In the genomic region with DNA sequence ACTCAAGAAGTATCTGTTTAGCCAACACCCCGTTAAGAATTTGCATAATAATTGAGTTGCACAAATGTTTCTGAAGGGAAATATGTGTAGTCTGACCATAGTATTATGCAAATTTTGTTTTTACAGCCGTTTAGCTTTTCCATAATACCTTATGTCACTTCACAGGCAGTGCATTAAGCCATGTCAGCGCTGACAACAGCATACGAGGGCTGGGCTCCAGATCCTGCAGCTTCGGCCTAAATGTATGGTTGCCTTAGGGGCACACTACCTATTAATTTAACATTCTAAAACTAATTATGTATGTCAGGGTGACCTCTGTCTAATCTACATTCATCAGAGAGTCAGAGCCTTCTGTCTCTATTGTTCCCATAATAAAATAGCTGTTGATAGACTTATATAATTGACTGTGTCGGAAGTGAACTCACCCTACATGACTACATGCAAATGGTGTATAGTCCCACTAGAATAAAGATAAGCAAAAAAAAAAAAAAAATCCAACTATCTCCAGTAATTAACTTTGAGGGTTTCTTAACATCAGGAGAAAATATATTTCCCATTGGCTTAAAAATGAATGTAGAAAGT, we compare ENCODE assay signal across 23 mouse cellular contexts.
DNase-seq lines count a peak whose midpoint lies in the region; ATAC-seq and TF ChIP-seq lines count a peak whose summit lies in the region.
"Had no signal": no experiment of that assay in that cellular context is flagged by ENCODE, and none has a peak within 500 bp of the region (broad histone marks: within the 10 kb centered on the region; RNA-seq: fewer than 3 reads in every experiment).

No protein-coding gene starts in this region.

- WGBS in forebrain, embryonic 12.5 days = 41% methylated on average over 6 of the region's 6 CpGs
- 24% methylated on average over 6 of the region's 6 CpGs for WGBS in forebrain, postnatal 0 days
- 67% methylated on average over 6 of the region's 6 CpGs for WGBS in neural tube, embryonic 11.5 days
- 29% methylated on average over 6 of the region's 6 CpGs for WGBS in hindbrain, embryonic 14.5 days

- no peaks in the 10 kb centered on the region for H3K9me3 ChIP-seq in forebrain, embryonic 12.5 days
- no peaks in the 10 kb centered on the region for H3K9me3 ChIP-seq in forebrain, postnatal 0 days (ENCODE audit: low read length)
- no peaks in the 10 kb centered on the region for H3K9me3 ChIP-seq in neural tube, embryonic 11.5 days (ENCODE audit: control insufficient read depth, low read length)
- H3K9me3 ChIP-seq in hindbrain, embryonic 14.5 days (ENCODE audit: control insufficient read depth, low read length) = 0 out of 2 replicates have a peak, but pooled peaks cover 5% of the 10 kb centered on the region
- H3K9me3 ChIP-seq: embryonic facial prominence, embryonic 13.5 days; heart, embryonic 10.5 days; intestine, embryonic 15.5 days; limb, embryonic 12.5 days had no signal

- peak; percentile 79 for ATAC-seq in forebrain, embryonic 12.5 days (ENCODE audit: low FRiP score)
- no peak for ATAC-seq in forebrain, postnatal 0 days
- peak; percentile 64; the same call in 1 of the 2 replicates for ATAC-seq in neural tube, embryonic 11.5 days (ENCODE audit: insufficient read depth, low FRiP score, low TSS enrichment)
- ATAC-seq in hindbrain, embryonic 14.5 days (ENCODE audit: low FRiP score) = peak; percentile 73; the same call in 1 of the 2 replicates
- no peak for ATAC-seq in frontal cortex, adult (ENCODE audit: low TSS enrichment)
- ATAC-seq: intestine, embryonic 15.5 days; liver, postnatal 0 days; lung, postnatal 0 days had no signal

- H3K27ac ChIP-seq in forebrain, embryonic 12.5 days = no peak overlapping the region
- no peak overlapping the region for H3K27ac ChIP-seq in forebrain, postnatal 0 days (ENCODE audit: low read depth, low read length)
- no peak overlapping the region for H3K27ac ChIP-seq in neural tube, embryonic 11.5 days (ENCODE audit: low read depth, low read length)
- H3K27ac ChIP-seq in hindbrain, embryonic 14.5 days = no peak overlapping the region
- H3K27ac ChIP-seq: embryonic facial prominence, embryonic 13.5 days; heart, embryonic 10.5 days; intestine, embryonic 15.5 days; limb, embryonic 12.5 days; macrophage had no signal

- no peak overlapping the region for H3K4me2 ChIP-seq in forebrain, embryonic 12.5 days
- H3K4me2 ChIP-seq in forebrain, postnatal 0 days (ENCODE audit: low read depth) = no peak overlapping the region
- H3K4me2 ChIP-seq in neural tube, embryonic 11.5 days (ENCODE audit: low read depth) = no peak overlapping the region
- no peak overlapping the region for H3K4me2 ChIP-seq in hindbrain, embryonic 14.5 days (replicated peaks)
- H3K4me2 ChIP-seq: embryonic facial prominence, embryonic 13.5 days; intestine, embryonic 15.5 days; limb, embryonic 12.5 days; liver, embryonic 11.5 days had no signal

- H3K4me1 ChIP-seq in forebrain, embryonic 12.5 days = no peaks in the 10 kb centered on the region
- no peaks in the 10 kb centered on the region for H3K4me1 ChIP-seq in forebrain, postnatal 0 days (ENCODE audit: insufficient read depth)
- H3K4me1 ChIP-seq in neural tube, embryonic 11.5 days (ENCODE audit: control insufficient read depth, insufficient read depth, low read length) = no peaks in the 10 kb centered on the region
- H3K4me1 ChIP-seq in hindbrain, embryonic 14.5 days (replicated peaks; ENCODE audit: control insufficient read depth, insufficient read depth, low read length) = no peaks in the 10 kb centered on the region
- H3K4me1 ChIP-seq: embryonic facial prominence, embryonic 13.5 days; heart, embryonic 10.5 days; intestine, embryonic 15.5 days had no signal

- TF ChIP-seq CTCF in forebrain, postnatal 0 days (IDR thresholded peaks at IDR 0.05; ENCODE audit: low read depth) = no peak

- DNase-seq in forebrain, postnatal 0 days = no peak
- no peak for DNase-seq in neural tube, embryonic 11.5 days (ENCODE audit: low spot score)
- no peak for DNase-seq in neural tube, embryonic 10.5 days (ENCODE audit: extremely low spot score, low spot score)
- peak; percentile 27 for DNase-seq in hindbrain, embryonic 14.5 days (ENCODE audit: low spot score)
- peak; percentile 23 for DNase-seq in retina, embryonic 14.5 days (ENCODE audit: low spot score)
- DNase-seq in gastrocnemius, adult 18-20 months (ENCODE audit: low spot score) = no peak
- DNase-seq: adrenal gland, postnatal 25 days; cerebellum, postnatal 10 days; gastrocnemius, postnatal 10 days; kidney, adult 8-10 months; kidney, postnatal 10 days; liver, postnatal 0 days; thymus, adult 18-20 months had no signal

- no peak overlapping the region for H3K4me3 ChIP-seq in forebrain, embryonic 12.5 days (replicated peaks)
- H3K4me3 ChIP-seq in forebrain, postnatal 0 days (ENCODE audit: low read depth, low read length) = no peak overlapping the region
- no peak overlapping the region for H3K4me3 ChIP-seq in neural tube, embryonic 11.5 days (ENCODE audit: low read depth, low read length)
- H3K4me3 ChIP-seq in hindbrain, embryonic 14.5 days (replicated peaks; ENCODE audit: low read length) = no peak overlapping the region
- H3K4me3 ChIP-seq: embryonic facial prominence, embryonic 13.5 days; erythroblast, embryonic 14.5 days; heart, embryonic 10.5 days; intestine, embryonic 15.5 days; limb, embryonic 12.5 days had no signal

- H3K9ac ChIP-seq in forebrain, embryonic 12.5 days = no peak overlapping the region
- no peak overlapping the region for H3K9ac ChIP-seq in forebrain, postnatal 0 days
- H3K9ac ChIP-seq in neural tube, embryonic 11.5 days (ENCODE audit: low read length) = no peak overlapping the region
- no peak overlapping the region for H3K9ac ChIP-seq in hindbrain, embryonic 14.5 days
- H3K9ac ChIP-seq: embryonic facial prominence, embryonic 13.5 days; intestine, embryonic 15.5 days; limb, embryonic 12.5 days; liver, postnatal 0 days had no signal

- no peaks in the 10 kb centered on the region for H3K36me3 ChIP-seq in forebrain, embryonic 12.5 days (replicated peaks)
- H3K36me3 ChIP-seq in forebrain, postnatal 0 days (ENCODE audit: insufficient read depth) = no peaks in the 10 kb centered on the region
- no peaks in the 10 kb centered on the region for H3K36me3 ChIP-seq in neural tube, embryonic 11.5 days (ENCODE audit: control insufficient read depth, insufficient read depth, low read length)
- no peaks in the 10 kb centered on the region for H3K36me3 ChIP-seq in hindbrain, embryonic 14.5 days (replicated peaks; ENCODE audit: control insufficient read depth, insufficient read depth)
- H3K36me3 ChIP-seq: embryonic facial prominence, embryonic 13.5 days; heart, embryonic 10.5 days; intestine, embryonic 15.5 days; limb, embryonic 12.5 days had no signal

- no peaks in the 10 kb centered on the region for H3K27me3 ChIP-seq in forebrain, embryonic 12.5 days
- H3K27me3 ChIP-seq in forebrain, postnatal 0 days (ENCODE audit: insufficient read depth, low read length) = no peaks in the 10 kb centered on the region
- H3K27me3 ChIP-seq in neural tube, embryonic 11.5 days (ENCODE audit: control insufficient read depth, insufficient read depth, low read length) = no peaks in the 10 kb centered on the region
- H3K27me3 ChIP-seq in hindbrain, embryonic 14.5 days (ENCODE audit: control insufficient read depth, insufficient read depth, low read length) = no peaks in the 10 kb centered on the region
- H3K27me3 ChIP-seq: embryonic facial prominence, embryonic 13.5 days; intestine, embryonic 15.5 days; limb, embryonic 12.5 days had no signal

Comparison
In these comparisons a context has a peak if more than half of its experiments do, and no peak if none do; other contexts are left out.
1. ATAC-seq: peak in forebrain, embryonic 12.5 days (single experiment), neural tube, embryonic 11.5 days (single experiment) and hindbrain, embryonic 14.5 days (single experiment); none in forebrain, postnatal 0 days (single experiment) and frontal cortex, adult (single experiment).
2. DNase-seq: peak in hindbrain, embryonic 14.5 days (single experiment) and retina, embryonic 14.5 days (single experiment); none in forebrain, postnatal 0 days (single experiment), neural tube, embryonic 11.5 days (single experiment), neural tube, embryonic 10.5 days (single experiment) and gastrocnemius, adult 18-20 months (single experiment).